Mouse (Mus musculus) cortical plate, adult 2 months (tissue): Measurements from ENCODE around the gene Gpsm2.

Experiments used
- CTCF ChIP-seq: fragments of 200-500 bp; IDR thresholded peaks from 2 replicates; pipeline ENCODE4 v1.5.1; 2011; ENCODE audit warnings: mild to moderate bottlenecking, control low read depth, low read length; ENCODE audit not compliant: insufficient read depth; ENCODE audit errors: extremely low read depth
- POLR2A ChIP-seq: fragments of 200-500 bp; IDR thresholded peaks from 2 replicates; pipeline ENCODE4 v1.6.1; 2011; ENCODE audit warnings: mild to moderate bottlenecking, low read length, control low read depth; ENCODE audit not compliant: insufficient read depth; ENCODE audit errors: extremely low read depth

DNA sequence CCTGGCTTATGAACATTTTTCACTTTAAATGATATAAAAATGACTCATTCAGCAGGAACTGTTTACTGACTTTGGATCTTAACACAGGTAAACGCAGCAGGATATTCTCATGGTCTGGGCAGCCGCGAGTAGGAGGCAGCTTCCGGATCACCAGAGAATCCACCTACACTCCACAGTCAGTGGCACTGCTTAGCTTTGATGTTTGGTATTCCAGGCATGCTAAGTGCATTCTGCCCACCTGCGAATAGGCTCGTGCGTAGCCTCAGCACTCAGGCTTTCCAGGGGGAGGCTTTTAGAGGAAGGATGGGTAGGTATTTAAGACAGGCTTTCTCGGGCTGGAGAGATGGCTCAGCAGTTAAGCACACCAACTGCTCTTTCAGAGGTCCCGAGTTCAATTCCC lies 27.8 kb downstream of the Gpsm2 start:
- TF ChIP-seq CTCF, result no peak
- no peak for TF ChIP-seq POLR2A
